Mouse (Mus musculus): Measurements from ENCODE around the gene Nfkb1. TPM values are rescaled to one million over a fixed set of nuclear protein-coding genes. Genes with fewer than 3 reads are reported as not detected.

The Nfkb1 gene
- polyA plus RNA-seq, 1 experiment = 45.0 TPM

DNA sequence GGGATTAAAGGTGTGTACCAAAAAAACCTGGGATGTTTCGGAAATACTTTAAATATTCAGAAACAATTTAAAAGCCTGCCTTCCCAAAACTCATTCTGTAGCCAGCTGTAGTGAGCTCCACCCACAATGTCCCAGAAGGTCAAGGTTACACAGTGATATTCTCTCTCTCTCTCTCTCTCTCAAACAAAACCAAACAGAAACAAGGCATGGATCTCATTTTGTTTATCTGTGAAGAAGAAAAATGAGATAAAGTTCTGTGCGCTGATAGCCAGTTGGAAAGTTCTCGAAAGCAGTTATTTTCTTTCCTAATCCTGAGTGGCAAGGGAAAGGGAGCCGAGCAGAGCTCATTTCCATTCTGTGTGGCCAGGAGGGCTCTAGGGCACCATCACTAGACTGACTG is 85.9 kb downstream of the Nfkb1 start:
- Histone ChIP-seq H3K27me3 (ENCODE audit: control insufficient read depth, insufficient read depth, insufficient read length) (no peaks in the 10 kb centered on the region), H3K79me2 (ENCODE audit: control insufficient read depth, insufficient read depth) (no peaks in the 10 kb centered on the region), H3K79me3 (ENCODE audit: low read depth) (no peaks in the 10 kb centered on the region), H3K4me3 (ENCODE audit: insufficient read depth, poor library complexity, severe bottlenecking) (no peak overlapping the region), H3ac (ENCODE audit: control insufficient read depth, insufficient read length, low read depth) (no peak overlapping the region), H3K36me3 (ENCODE audit: control insufficient read depth, insufficient read depth) (peaks cover 79% of the 10 kb centered on the region)
- no peak for TF ChIP-seq CEBPB (IDR thresholded peaks at IDR 0.05; ENCODE audit: low read depth)
- no peak for TF ChIP-seq MAX (IDR thresholded peaks at IDR 0.05)
- no peak for TF ChIP-seq CTCF (IDR thresholded peaks at IDR 0.05; ENCODE audit: control insufficient read depth, insufficient read depth, insufficient read length)
- no peak for TF ChIP-seq MYOG (IDR thresholded peaks at IDR 0.05; ENCODE audit: control insufficient read depth, extremely low read depth, insufficient read length)
- no peak for TF ChIP-seq USF1 (IDR thresholded peaks at IDR 0.05; ENCODE audit: low read depth)
- no peak for TF ChIP-seq FOSL1 (IDR thresholded peaks at IDR 0.05; ENCODE audit: insufficient read depth, low read length, poor library complexity, severe bottlenecking)
- TF ChIP-seq MYOD1 (IDR thresholded peaks at IDR 0.05; ENCODE audit: control insufficient read depth, insufficient read length, low read depth) = no peak

DNA sequence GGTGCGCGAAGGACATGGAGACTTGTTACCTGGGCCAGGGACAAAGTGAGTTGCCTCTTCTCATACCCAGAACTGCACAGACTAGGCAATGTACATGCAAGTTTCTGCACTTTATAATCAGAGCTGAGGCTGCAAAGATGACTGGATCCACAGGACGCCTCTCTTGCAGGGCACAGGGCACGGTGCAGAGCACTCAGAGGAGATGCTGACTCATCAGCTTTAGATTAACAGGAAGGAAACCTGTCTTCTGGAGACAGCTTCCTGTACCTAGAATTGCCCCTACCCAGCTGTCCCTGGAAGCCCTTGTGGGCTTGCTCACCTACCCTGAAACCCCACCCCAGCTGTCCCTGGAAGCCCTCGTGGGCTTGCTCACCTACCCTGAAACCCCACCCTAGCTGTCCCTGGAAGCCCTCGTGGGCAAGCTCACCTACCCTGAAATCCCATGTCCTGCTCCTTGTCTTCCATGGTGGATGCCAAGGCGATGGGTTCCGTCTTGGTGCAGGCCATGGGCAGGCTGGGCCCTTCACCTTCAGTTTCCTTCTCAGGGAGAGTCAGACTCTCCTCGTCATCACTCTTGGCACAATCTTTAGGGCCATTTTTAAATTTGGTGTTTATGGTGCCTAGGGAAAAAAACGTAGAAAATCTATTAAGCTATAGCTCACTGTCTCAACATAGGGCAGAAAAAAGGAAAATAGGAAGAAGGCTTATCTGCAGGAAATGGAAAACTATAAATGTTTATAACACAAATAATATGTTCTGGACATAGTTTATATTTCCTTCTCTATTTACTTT is 86.5 kb downstream of the Nfkb1 start:
- peaks cover 73% of the 10 kb centered on the region for H3K36me3 ChIP-seq (ENCODE audit: control insufficient read depth, insufficient read depth)
- TF ChIP-seq MAX (IDR thresholded peaks at IDR 0.05) (no peak), CEBPB (IDR thresholded peaks at IDR 0.05; ENCODE audit: low read depth) (no peak), USF1 (IDR thresholded peaks at IDR 0.05; ENCODE audit: low read depth) (no peak), CTCF (IDR thresholded peaks at IDR 0.05; ENCODE audit: control insufficient read depth, insufficient read depth, insufficient read length) (no peak), MYOD1 (IDR thresholded peaks at IDR 0.05; ENCODE audit: control insufficient read depth, insufficient read length, low read depth) (no peak), FOSL1 (IDR thresholded peaks at IDR 0.05; ENCODE audit: insufficient read depth, low read length, poor library complexity, severe bottlenecking) (no peak), MYOG (IDR thresholded peaks at IDR 0.05; ENCODE audit: control insufficient read depth, extremely low read depth, insufficient read length) (no peak)

DNA sequence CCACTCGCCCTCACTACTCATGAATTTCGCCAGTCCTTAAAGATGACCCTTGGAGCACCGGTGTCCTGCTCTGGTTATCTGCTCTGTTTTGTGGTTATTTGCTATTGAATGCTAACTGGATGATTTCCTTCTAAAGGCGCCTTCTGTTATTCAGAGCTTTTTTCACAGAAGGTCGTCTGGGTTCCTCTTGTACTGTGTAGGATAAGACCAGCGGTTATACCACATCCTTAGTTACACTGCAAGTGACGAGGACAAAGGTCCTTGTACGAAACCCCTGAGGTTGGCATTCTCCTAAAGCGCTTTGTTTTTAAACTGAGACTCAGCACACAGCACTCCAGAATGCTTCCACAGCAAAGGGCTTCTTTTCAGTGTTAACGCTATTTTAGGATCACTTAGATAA is 88.6 kb downstream of the Nfkb1 start:
- no peak for TF ChIP-seq CEBPB (IDR thresholded peaks at IDR 0.05; ENCODE audit: low read depth)
- TF ChIP-seq CTCF (IDR thresholded peaks at IDR 0.05; ENCODE audit: control insufficient read depth, insufficient read depth, insufficient read length) = no peak
- TF ChIP-seq FOSL1 (IDR thresholded peaks at IDR 0.05; ENCODE audit: insufficient read depth, low read length, poor library complexity, severe bottlenecking) = no peak
- TF ChIP-seq USF1 (IDR thresholded peaks at IDR 0.05; ENCODE audit: low read depth) = no peak
- no peak for TF ChIP-seq MYOD1 (IDR thresholded peaks at IDR 0.05; ENCODE audit: control insufficient read depth, insufficient read length, low read depth)
- TF ChIP-seq MYOG (IDR thresholded peaks at IDR 0.05; ENCODE audit: control insufficient read depth, extremely low read depth, insufficient read length) = no peak
- TF ChIP-seq MAX (IDR thresholded peaks at IDR 0.05) = no peak
- Histone ChIP-seq H3K36me3 (ENCODE audit: control insufficient read depth, insufficient read depth) (peaks cover 71% of the 10 kb centered on the region), H3K4me3 (ENCODE audit: insufficient read depth, poor library complexity, severe bottlenecking) (no peak overlapping the region), H3K79me2 (ENCODE audit: control insufficient read depth, insufficient read depth) (no peaks in the 10 kb centered on the region), H3K27me3 (ENCODE audit: control insufficient read depth, insufficient read depth, insufficient read length) (no peaks in the 10 kb centered on the region), H3K79me3 (ENCODE audit: low read depth) (no peaks in the 10 kb centered on the region), H3ac (ENCODE audit: control insufficient read depth, insufficient read length, low read depth) (no peak overlapping the region)

More for the DNA sequence above, 86.5 kb downstream of the Nfkb1 start:
- H3ac ChIP-seq (ENCODE audit: control insufficient read depth, insufficient read length, low read depth) = no peak overlapping the region
- H3K79me2 ChIP-seq (ENCODE audit: control insufficient read depth, insufficient read depth) = no peaks in the 10 kb centered on the region
- H3K27me3 ChIP-seq (ENCODE audit: control insufficient read depth, insufficient read depth, insufficient read length) = no peaks in the 10 kb centered on the region
- H3K4me3 ChIP-seq (ENCODE audit: insufficient read depth, poor library complexity, severe bottlenecking) = no peak overlapping the region
- H3K79me3 ChIP-seq (ENCODE audit: low read depth) = no peaks in the 10 kb centered on the region

DNA sequence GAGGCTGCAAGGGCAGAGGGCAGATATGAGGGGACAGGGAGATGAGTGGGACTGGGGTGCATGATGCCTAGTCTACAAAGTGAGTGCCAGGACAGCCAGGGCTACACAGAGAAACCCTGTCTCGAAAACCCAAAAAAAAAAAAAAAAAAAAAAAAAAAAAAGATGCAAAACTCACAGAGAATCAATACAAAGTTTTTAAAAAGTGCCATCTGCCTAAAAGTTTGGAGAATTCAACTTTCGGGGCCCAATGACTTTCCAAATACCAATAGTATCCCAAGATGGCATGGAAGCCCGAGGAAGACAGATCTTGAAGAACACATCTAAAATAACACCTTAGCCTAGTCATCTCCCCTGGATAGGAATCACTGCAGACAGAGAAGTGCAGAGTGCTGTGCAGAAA is 93.0 kb downstream of the Nfkb1 start:
- H3ac ChIP-seq (ENCODE audit: control insufficient read depth, insufficient read length, low read depth) = no peak overlapping the region
- TF ChIP-seq MYOD1 (IDR thresholded peaks at IDR 0.05; ENCODE audit: control insufficient read depth, insufficient read length, low read depth) (no peak), MYOG (IDR thresholded peaks at IDR 0.05; ENCODE audit: control insufficient read depth, extremely low read depth, insufficient read length) (no peak), CEBPB (IDR thresholded peaks at IDR 0.05; ENCODE audit: low read depth) (no peak), CTCF (IDR thresholded peaks at IDR 0.05; ENCODE audit: control insufficient read depth, insufficient read depth, insufficient read length) (no peak), FOSL1 (IDR thresholded peaks at IDR 0.05; ENCODE audit: insufficient read depth, low read length, poor library complexity, severe bottlenecking) (no peak), USF1 (IDR thresholded peaks at IDR 0.05; ENCODE audit: low read depth) (no peak), MAX (IDR thresholded peaks at IDR 0.05) (no peak)
- peaks cover 60% of the 10 kb centered on the region for H3K36me3 ChIP-seq (ENCODE audit: control insufficient read depth, insufficient read depth)
- H3K4me3 ChIP-seq (ENCODE audit: insufficient read depth, poor library complexity, severe bottlenecking) = no peak overlapping the region
- H3K27me3 ChIP-seq (ENCODE audit: control insufficient read depth, insufficient read depth, insufficient read length) = no peaks in the 10 kb centered on the region
- H3K79me3 ChIP-seq (ENCODE audit: low read depth) = no peaks in the 10 kb centered on the region
- H3K79me2 ChIP-seq (ENCODE audit: control insufficient read depth, insufficient read depth) = no peaks in the 10 kb centered on the region

DNA sequence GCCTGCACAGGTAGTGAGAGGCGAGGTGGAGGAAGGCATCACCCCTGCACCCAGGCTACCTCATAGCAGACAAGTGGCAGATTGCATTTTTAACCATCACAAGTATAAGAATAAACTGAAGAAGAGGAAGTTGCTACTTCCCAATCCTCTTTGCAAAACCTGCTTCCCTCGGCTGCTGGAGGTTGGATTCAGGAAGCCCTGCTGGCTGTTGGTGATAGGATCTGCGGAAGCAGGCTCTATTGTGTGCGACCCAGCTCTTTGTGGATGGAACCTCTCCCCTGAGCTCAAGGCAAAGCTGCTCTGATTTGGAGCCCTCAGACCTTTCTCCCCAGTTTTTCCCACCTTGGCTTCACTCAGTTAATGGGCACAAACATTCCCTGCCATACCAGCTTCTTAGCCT is 94.3 kb downstream of the Nfkb1 start:
- H3K36me3 ChIP-seq (ENCODE audit: control insufficient read depth, insufficient read depth) = peaks cover 60% of the 10 kb centered on the region
- TF ChIP-seq MAX (IDR thresholded peaks at IDR 0.05) (no peak), MYOG (IDR thresholded peaks at IDR 0.05; ENCODE audit: control insufficient read depth, extremely low read depth, insufficient read length) (no peak), MYOD1 (IDR thresholded peaks at IDR 0.05; ENCODE audit: control insufficient read depth, insufficient read length, low read depth) (no peak), CTCF (IDR thresholded peaks at IDR 0.05; ENCODE audit: control insufficient read depth, insufficient read depth, insufficient read length) (no peak), CEBPB (IDR thresholded peaks at IDR 0.05; ENCODE audit: low read depth) (no peak), USF1 (IDR thresholded peaks at IDR 0.05; ENCODE audit: low read depth) (no peak), FOSL1 (IDR thresholded peaks at IDR 0.05; ENCODE audit: insufficient read depth, low read length, poor library complexity, severe bottlenecking) (no peak)
- H3ac ChIP-seq (ENCODE audit: control insufficient read depth, insufficient read length, low read depth) = no peak overlapping the region
- H3K4me3 ChIP-seq (ENCODE audit: insufficient read depth, poor library complexity, severe bottlenecking) = no peak overlapping the region
- H3K27me3 ChIP-seq (ENCODE audit: control insufficient read depth, insufficient read depth, insufficient read length) = no peaks in the 10 kb centered on the region
- no peaks in the 10 kb centered on the region for H3K79me2 ChIP-seq (ENCODE audit: control insufficient read depth, insufficient read depth)
- no peaks in the 10 kb centered on the region for H3K79me3 ChIP-seq (ENCODE audit: low read depth)

Measured in C2C12 (cell line).